Mouse (Mus musculus): ENCODE measurements around the gene Bicd2.

DNA sequence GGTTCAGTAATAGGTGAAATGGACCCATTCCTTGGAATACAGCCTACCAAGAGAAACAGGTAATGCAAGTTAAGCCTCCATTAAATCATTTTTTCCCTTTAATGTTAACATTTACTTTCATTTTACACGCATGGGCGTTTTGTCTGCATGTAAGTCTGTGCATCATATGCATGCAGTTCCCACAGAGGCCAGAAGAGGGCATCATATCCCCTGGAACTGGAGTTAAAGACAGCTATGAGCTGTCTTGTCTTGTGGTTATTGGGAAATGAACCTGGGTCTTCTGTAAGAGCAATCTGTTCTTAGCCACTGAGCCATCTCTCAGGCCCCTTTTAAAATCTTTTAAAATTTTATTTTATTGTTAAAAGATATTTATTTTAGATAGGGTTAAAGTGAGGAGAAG, 50.0 kb downstream of the Bicd2 start:
- TF ChIP-seq CTCF (IDR thresholded peaks at IDR 0.05; ENCODE audit: low read depth, low read length) (peak; percentile 34; the same call in 1 of the 2 replicates), GATA1 (IDR thresholded peaks at IDR 0.05; ENCODE audit: borderline replicate concordance, low read length) (no peak), TAL1 (conservative IDR thresholded peaks at IDR 0.05; ENCODE audit: low read depth, low read length) (no peak), POLR2AphosphoS5 (IDR thresholded peaks at IDR 0.05; ENCODE audit: insufficient replicate concordance, low read depth, low read length) (no peak), GATA2 (IDR thresholded peaks at IDR 0.05; ENCODE audit: borderline replicate concordance, low read depth, low read length) (no peak)
